Mouse (Mus musculus) ES-E14 (cell line): ENCODE results near the gene Ppp6r2. TPM values are rescaled to one million over a fixed set of nuclear protein-coding genes. Genes with fewer than 3 reads are reported as not detected.

Source experiments
- DNase-seq: peaks from one replicate; pipeline ENCODE4 v3.0.0-alpha.2; 2013; ENCODE audit warnings: low read depth, low spot score
- H3K27ac ChIP-seq: 2 replicates; pipeline ENCODE4 v1.5.1; 2012; ENCODE audit warnings: low read depth, mild to moderate bottlenecking, low read length, moderate library complexity, mixed read lengths; ENCODE audit not compliant: poor library complexity, insufficient read depth, severe bottlenecking
- H3K36me3 ChIP-seq: 2 replicates; pipeline ENCODE4 v1.6.1; 2012; ENCODE audit warnings: mild to moderate bottlenecking, low read length, moderate library complexity, mixed read lengths; ENCODE audit not compliant: control insufficient read depth, poor library complexity, insufficient read depth, severe bottlenecking
- H3K4me1 ChIP-seq, 2 experiments: fragments of 150-350 bp in 1 of 2; sonication (generic) in 1 of 2; 2 replicates each; pipeline ENCODE4 v1.6.1; 2012; ENCODE audit warnings: low read length in 2 of 2, mild to moderate bottlenecking in 1 of 2, mixed read lengths in 1 of 2; ENCODE audit not compliant: control insufficient read depth in 2 of 2, insufficient read depth in 2 of 2, poor library complexity in 1 of 2
- H3K4me3 ChIP-seq, 2 experiments: fragments of 150-350 bp in 1 of 2; sonication (generic) in 1 of 2; 2 replicates each; pipeline ENCODE4 v1.5.1; 2012; ENCODE audit warnings: low read length in 2 of 2, low read depth in 1 of 2, mild to moderate bottlenecking in 1 of 2, mixed read lengths in 1 of 2; ENCODE audit not compliant: insufficient read depth in 1 of 2, poor library complexity in 1 of 2, severe bottlenecking in 1 of 2
- H3K9ac ChIP-seq: 2 replicates; pipeline ENCODE4 v1.6.1; 2012; ENCODE audit warnings: low read depth, mild to moderate bottlenecking, low read length, mixed read lengths; ENCODE audit not compliant: poor library complexity, insufficient read depth, severe bottlenecking
- H3K9me3 ChIP-seq: fragments of 150-350 bp; sonication (generic); 2 replicates; pipeline ENCODE4 v1.6.1; 2012; ENCODE audit warnings: low read depth, mild to moderate bottlenecking, low read length; ENCODE audit not compliant: control insufficient read depth, insufficient read depth
- CHD2 ChIP-seq: IDR thresholded peaks from 2 replicates; pipeline ENCODE4 v1.6.1; 2014; ENCODE audit warnings: mild to moderate bottlenecking, low read depth, low read length, inconsistent platforms
- HCFC1 ChIP-seq: IDR thresholded peaks from 2 replicates; pipeline ENCODE4 v1.6.1; 2012; ENCODE audit warnings: low read length, inconsistent platforms, borderline replicate concordance; ENCODE audit not compliant: insufficient read depth
- MAFK ChIP-seq: IDR thresholded peaks from 2 replicates; pipeline ENCODE4 v1.6.1; 2014; ENCODE audit warnings: mild to moderate bottlenecking, low read depth, low read length, inconsistent platforms; ENCODE audit not compliant: insufficient read depth
- ZC3H11A ChIP-seq: IDR thresholded peaks from 2 replicates; pipeline ENCODE4 v1.6.1; 2012; ENCODE audit warnings: low read depth, mild to moderate bottlenecking, inconsistent platforms, low read length, borderline replicate concordance
- ZNF384 ChIP-seq: IDR thresholded peaks from 2 replicates; pipeline ENCODE4 v1.6.1; 2012; ENCODE audit warnings: low read depth, low read length, inconsistent platforms
- in situ Hi-C, 2 experiments: fragments of 600-800 bp; cut with MboI; formaldehyde crosslinking; loops; one replicate each; pipeline ENCODE4 v1.15.1; 2025; ENCODE audit warnings: low sequenced_read_pairs in 2 of 2, inconsistent platforms in 1 of 2; ENCODE audit not compliant: unreplicated experiment in 2 of 2
- total RNA-seq: library from RNA; depleted of rRNA; stranded (reverse); fragments of 300-350 nt; gene quantifications from 2 replicates; pipeline ENCODE4 v1.2.3, GENCODE M21; 2012

The Ppp6r2 gene
- total RNA-seq, 1 experiment, result 8.6 TPM

DNA sequence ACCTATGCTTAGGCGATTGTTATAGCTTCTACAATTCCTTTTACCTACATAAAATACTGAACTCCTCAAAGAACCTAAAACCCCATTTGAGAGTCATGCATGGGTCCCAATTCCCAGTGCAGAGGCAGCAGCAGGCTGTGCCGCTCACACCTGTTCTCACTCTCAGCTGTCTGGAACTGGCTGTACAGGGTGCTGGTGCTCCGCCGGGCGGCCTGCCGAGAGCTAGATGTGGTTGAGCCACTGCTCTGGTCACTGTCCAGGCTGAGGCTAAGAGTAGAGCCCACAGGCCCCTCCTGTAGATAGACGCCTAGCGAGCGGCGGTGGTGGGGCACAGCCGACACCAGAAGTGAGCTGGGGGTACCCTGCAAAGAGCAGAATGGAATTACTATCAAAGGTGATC, 78.1 kb downstream of the Ppp6r2 start:
- Histone ChIP-seq H3K9me3 (no peaks in the 10 kb centered on the region), H3K4me3 (no peak overlapping the region), H3K36me3 (peaks cover 53% of the 10 kb centered on the region), H3K27ac (no peak overlapping the region), H3K9ac (no peak overlapping the region), H3K4me1 (no peaks in the 10 kb centered on the region)
- no peak for DNase-seq
- in situ Hi-C loops, result no loop called here
- TF ChIP-seq ZC3H11A, result no peak
- TF ChIP-seq HCFC1, result no peak
- no peak for TF ChIP-seq MAFK
- no peak for TF ChIP-seq CHD2
- TF ChIP-seq ZNF384, result no peak

GRCm38 (mm10) chr15:89291521-89291920, 80.2 kb downstream of the Ppp6r2 start:
- no peak for DNase-seq
- no peak overlapping the region for H3K9ac ChIP-seq
- H3K9me3 ChIP-seq, result no peaks in the 10 kb centered on the region
- H3K4me3 ChIP-seq, result no peak overlapping the region
- H3K27ac ChIP-seq, result no peak overlapping the region
- H3K36me3 ChIP-seq, result peaks cover 61% of the 10 kb centered on the region
- in situ Hi-C loops, result no loop called here
- no peaks in the 10 kb centered on the region for H3K4me1 ChIP-seq
- TF ChIP-seq ZC3H11A (no peak), HCFC1 (no peak), CHD2 (no peak), ZNF384 (no peak), MAFK (no peak)

DNA sequence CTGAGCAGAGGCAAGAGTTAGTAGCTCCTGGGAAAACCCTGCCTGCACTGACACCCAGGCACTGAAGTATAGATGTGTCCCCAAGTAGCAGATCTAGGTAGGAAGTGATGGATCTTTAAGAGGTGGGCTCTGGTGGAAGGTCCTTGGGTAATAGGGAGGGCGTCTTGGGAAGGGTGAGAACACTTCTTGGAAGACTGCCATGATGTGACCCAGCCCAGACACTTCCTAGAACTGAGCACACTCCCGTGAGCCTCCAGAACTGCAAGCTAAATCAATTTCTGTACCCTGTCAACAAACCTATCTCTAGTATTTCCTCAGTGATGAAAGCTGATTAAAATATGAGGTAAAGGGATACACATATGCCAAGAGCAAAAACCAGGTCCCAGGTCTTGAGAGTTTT, 81.4 kb downstream of the Ppp6r2 start:
- peaks cover 57% of the 10 kb centered on the region for H3K36me3 ChIP-seq
- no peak overlapping the region for H3K4me3 ChIP-seq
- no peaks in the 10 kb centered on the region for H3K4me1 ChIP-seq
- DNase-seq, result no peak
- H3K9ac ChIP-seq, result no peak overlapping the region
- TF ChIP-seq ZNF384 (no peak), HCFC1 (no peak), ZC3H11A (no peak), MAFK (no peak), CHD2 (no peak)
- in situ Hi-C loops, result no loop called here
- H3K27ac ChIP-seq, result no peak overlapping the region
- H3K9me3 ChIP-seq, result no peaks in the 10 kb centered on the region

DNA sequence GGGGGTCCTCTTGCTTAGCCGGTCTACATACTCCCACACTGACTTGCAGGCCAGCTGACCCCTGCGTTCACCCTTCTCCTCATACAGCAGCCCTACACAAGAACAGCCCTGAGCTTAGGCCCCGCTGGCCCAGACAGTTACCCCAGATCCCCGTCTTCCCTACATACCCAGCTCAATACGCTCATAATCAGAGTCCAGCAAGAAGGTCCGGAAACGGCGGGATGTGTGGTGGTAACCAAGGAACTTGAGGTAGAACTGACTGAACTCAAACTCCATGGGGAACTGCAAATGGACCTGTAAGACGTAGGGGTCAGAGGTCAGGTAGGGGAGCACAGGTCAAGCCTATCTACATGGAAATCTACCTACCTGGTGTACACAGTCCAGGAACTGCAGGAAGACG, 82.4 kb downstream of the Ppp6r2 start:
- Histone ChIP-seq H3K4me3 (no peak overlapping the region), H3K27ac (no peak overlapping the region), H3K4me1 (no peaks in the 10 kb centered on the region), H3K36me3 (peaks cover 52% of the 10 kb centered on the region), H3K9ac (no peak overlapping the region), H3K9me3 (no peaks in the 10 kb centered on the region)
- in situ Hi-C loops, result no loop called here
- DNase-seq, result no peak
- TF ChIP-seq ZNF384 (no peak), MAFK (no peak), CHD2 (no peak), HCFC1 (no peak), ZC3H11A (no peak)

DNA sequence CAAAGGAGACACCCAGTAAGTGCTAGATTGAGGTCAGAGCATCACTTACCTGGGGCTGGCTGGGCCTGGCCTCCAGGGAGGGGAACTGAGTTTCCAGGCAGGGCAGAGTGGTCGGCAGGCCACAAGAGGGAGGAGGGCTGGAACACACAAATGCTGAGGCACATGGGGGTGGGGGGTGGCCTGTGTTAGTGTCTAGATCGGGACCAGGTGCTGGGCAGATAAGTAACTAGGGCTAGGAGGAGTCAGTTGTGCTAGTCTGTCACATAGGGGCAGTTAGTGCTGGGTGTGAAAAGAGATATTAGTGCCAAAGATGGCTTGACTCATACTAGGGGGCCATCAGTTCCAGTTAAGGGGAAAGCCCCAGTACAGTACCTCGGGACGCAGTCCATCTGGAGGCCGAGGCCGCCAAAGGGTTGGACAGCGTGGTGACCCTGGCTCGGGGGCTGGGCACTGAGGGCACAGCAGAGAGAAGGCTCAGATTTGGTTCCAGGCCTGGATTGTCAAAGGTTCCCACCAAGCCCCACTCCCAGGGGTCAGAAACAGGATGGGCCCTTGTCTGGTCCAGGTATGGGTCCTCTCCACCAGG, 84.3 kb downstream of the Ppp6r2 start:
- Histone ChIP-seq H3K4me3 (no peak overlapping the region), H3K27ac (no peak overlapping the region), H3K9me3 (no peaks in the 10 kb centered on the region), H3K9ac (no peak overlapping the region), H3K4me1 (no peaks in the 10 kb centered on the region), H3K36me3 (peaks cover 58% of the 10 kb centered on the region)
- no peak for DNase-seq
- TF ChIP-seq CHD2, result no peak
- TF ChIP-seq ZNF384, result no peak
- no peak for TF ChIP-seq MAFK
- TF ChIP-seq ZC3H11A, result no peak
- no peak for TF ChIP-seq HCFC1
- in situ Hi-C loops, result no loop called here
